Mouse (Mus musculus): ENCODE measurements at regions not wholly inside any gene's neighbourhood (a gene's known extent, or its start where the extent isn't known, plus 50 kb on each side); places are given as distances from the start of the nearest gene placed in this dataset.

DNA sequence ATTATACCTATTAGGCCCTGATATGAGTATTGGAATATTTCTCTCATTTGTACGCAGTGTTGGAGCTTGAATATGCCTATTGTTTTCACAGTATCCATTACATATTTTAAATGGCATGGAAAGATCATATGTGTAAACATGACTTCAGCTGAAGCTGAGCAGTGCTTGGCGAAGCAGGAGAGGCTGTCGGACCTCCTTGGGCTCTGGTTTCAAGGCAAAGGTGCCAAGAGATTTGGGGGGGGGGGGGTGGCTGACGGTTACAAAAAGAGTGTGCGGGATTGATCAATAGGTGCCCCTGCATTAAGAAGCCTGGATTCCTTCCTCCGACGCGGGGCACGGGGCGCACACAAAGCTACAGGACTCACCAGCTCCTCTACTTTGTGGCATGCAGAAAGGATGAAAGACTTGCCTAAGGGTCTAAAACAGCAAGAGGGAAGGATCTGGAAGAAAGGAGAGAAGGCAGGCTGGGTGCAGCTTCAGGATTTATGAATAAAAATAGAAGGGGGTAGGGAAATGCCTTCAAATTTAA is 2381.9 kb upstream of the Gm7489 start:
- no peak for TF ChIP-seq POLR2A (IDR thresholded peaks at IDR 0.05; ENCODE audit: control insufficient read depth, low read depth, low read length)
- TF ChIP-seq CTCF (IDR thresholded peaks at IDR 0.05; ENCODE audit: control insufficient read depth, insufficient read depth, insufficient replicate concordance, low read depth, low read length): no peak

Data from testis, adult 2 months (tissue).